Mouse (Mus musculus): Measurements from ENCODE around the gene Slc15a1. TPM values are rescaled to one million over a fixed set of nuclear protein-coding genes. Genes with fewer than 3 reads are reported as not detected.
"Not testable (repeated sequence)": the region's sequence is repeated elsewhere in the genome, so short reads cannot be mapped to it uniquely, and the experiment has no call there.

The Slc15a1 gene
- polyA plus RNA-seq, 1 experiment = 2.0 TPM

GRCm38 (mm10) chr14:121414635-121415241 is 90.3 kb downstream of the Slc15a1 start:
- no peaks in the 10 kb centered on the region for H3K36me3 ChIP-seq (ENCODE audit: control insufficient read depth, insufficient read depth, low read length)
- H3K27me3 ChIP-seq (ENCODE audit: control insufficient read depth, insufficient read depth, low read length) = no peaks in the 10 kb centered on the region
- no peak for TF ChIP-seq CTCF (IDR thresholded peaks at IDR 0.05; ENCODE audit: borderline replicate concordance, control insufficient read depth, extremely low read depth, insufficient read depth, low read length, poor library complexity)
- no peak for TF ChIP-seq POLR2A (IDR thresholded peaks at IDR 0.05; ENCODE audit: control insufficient read depth, extremely low read depth, insufficient read depth, low read length, poor library complexity)
- H3K4me1 ChIP-seq (replicated peaks; ENCODE audit: control insufficient read depth, insufficient read depth, low read length) = no peaks in the 10 kb centered on the region
- no peak for DNase-seq
- H3K4me3 ChIP-seq (ENCODE audit: control insufficient read depth, insufficient read depth, low read length) = no peak overlapping the region
- 83% methylated on average over 6 of the region's 6 CpGs for WGBS
- H3K27ac ChIP-seq (ENCODE audit: control insufficient read depth, insufficient read depth, low read length) = no peak overlapping the region

- H3K27ac ChIP-seq (ENCODE audit: control insufficient read depth, insufficient read depth, low read length); H3K4me1 ChIP-seq (replicated peaks; ENCODE audit: control insufficient read depth, insufficient read depth, low read length); DNase-seq; H3K27me3 ChIP-seq (ENCODE audit: control insufficient read depth, insufficient read depth, low read length); H3K36me3 ChIP-seq (ENCODE audit: control insufficient read depth, insufficient read depth, low read length); H3K4me3 ChIP-seq (ENCODE audit: control insufficient read depth, insufficient read depth, low read length): not testable (repeated sequence)
- WGBS = 97% methylated on average over 1 of the region's 1 CpGs
Measured at GRCm38 (mm10) chr14:121413726-121414125, 91.3 kb downstream of the Slc15a1 start.

Other genes with a start within 250 kb of the Slc15a1 start
- gene Stk24, start 125.2 kb downstream of the Slc15a1 start, polyA plus RNA-seq (2012; rRNA removed) = 54.9 and 57.1 TPM in 2 replicates

Measured in thymus, adult 2 months (tissue).